Mouse (Mus musculus): Measurements from ENCODE around the gene Klhl22.

Gene Klhl22

GRCm38 (mm10) chr16:17757756-17758155, 1.7 kb upstream of the Klhl22 start:
- in situ Hi-C loops (cut with MboI, MseI), result no loop called here

- in situ Hi-C loops (cut with MboI, MseI), result no loop called here
Measured at GRCm38 (mm10) chr16:17758902-17759301, 516 bp upstream of the Klhl22 start.

- in situ Hi-C loops (cut with MboI, MseI), result no loop called here
Measured at GRCm38 (mm10) chr16:17759813-17760321, 449 bp downstream of the Klhl22 start.

GRCm38 (mm10) chr16:17760657-17761056, 1.2 kb downstream of the Klhl22 start:
- in situ Hi-C loops (cut with MboI, MseI), result no loop called here

GRCm38 (mm10) chr16:17761074-17761473, 1.7 kb downstream of the Klhl22 start:
- in situ Hi-C loops (cut with MboI, MseI), result no loop called here

- in situ Hi-C loops (cut with MboI, MseI), result no loop called here
Measured at GRCm38 (mm10) chr16:17764108-17764511, 4.7 kb downstream of the Klhl22 start.

GRCm38 (mm10) chr16:17768834-17769233, 9.4 kb downstream of the Klhl22 start:
- in situ Hi-C loops (cut with MboI, MseI), result no loop called here

GRCm38 (mm10) chr16:17771117-17771865, 11.9 kb downstream of the Klhl22 start:
- in situ Hi-C loops (cut with MboI, MseI), result no loop called here

GRCm38 (mm10) chr16:17776828-17777227, 17.4 kb downstream of the Klhl22 start:
- in situ Hi-C loops (cut with MboI, MseI), result no loop called here

- in situ Hi-C loops (cut with MboI, MseI), result no loop called here
Measured at GRCm38 (mm10) chr16:17778223-17778622, 18.8 kb downstream of the Klhl22 start.

GRCm38 (mm10) chr16:17779692-17780091, 20.3 kb downstream of the Klhl22 start:
- in situ Hi-C loops (cut with MboI, MseI), result no loop called here

GRCm38 (mm10) chr16:17785337-17785736, 25.9 kb downstream of the Klhl22 start:
- in situ Hi-C loops (cut with MboI, MseI), result no loop called here

- in situ Hi-C loops (cut with MboI, MseI), result no loop called here
Measured at GRCm38 (mm10) chr16:17792728-17793127, 33.3 kb downstream of the Klhl22 start.

- in situ Hi-C loops (cut with MboI, MseI), result no loop called here
Measured at GRCm38 (mm10) chr16:17794047-17794446, 34.6 kb downstream of the Klhl22 start.

- in situ Hi-C loops (cut with MboI, MseI), result no loop called here
Measured at GRCm38 (mm10) chr16:17795643-17796042, 36.2 kb downstream of the Klhl22 start.

GRCm38 (mm10) chr16:17796519-17796918, 37.1 kb downstream of the Klhl22 start:
- in situ Hi-C loops (cut with MboI, MseI), result no loop called here

- in situ Hi-C loops (cut with MboI, MseI), result no loop called here
Measured at GRCm38 (mm10) chr16:17796971-17797811, 37.8 kb downstream of the Klhl22 start, which contains the start of gene Scarf2. TSS of gene Scarf2 (plus strand) at chr16:17797282.

GRCm38 (mm10) chr16:17797812-17798311, 38.4 kb downstream of the Klhl22 start:
- in situ Hi-C loops (cut with MboI, MseI), result no loop called here

GRCm38 (mm10) chr16:17798321-17799180, 39.1 kb downstream of the Klhl22 start:
- in situ Hi-C loops (cut with MboI, MseI), result no loop called here

GRCm38 (mm10) chr16:17799584-17799983, 40.2 kb downstream of the Klhl22 start:
- in situ Hi-C loops (cut with MboI, MseI), result no loop called here

GRCm38 (mm10) chr16:17801777-17802455, 42.5 kb downstream of the Klhl22 start:
- in situ Hi-C loops (cut with MboI, MseI), result loop anchor here (5.0 kb wide), 1 partner anchor 60 kb away; no protein-coding TSS in a partner anchor

Data from T-helper 2 cell (primary cell).